Mouse (Mus musculus) erythroblast, embryonic 14.5 days (primary cell): ENCODE results near the gene Atp13a4.

Source experiments
- GATA1 ChIP-seq: IDR thresholded peaks from 2 replicates; pipeline ENCODE4 v1.6.1; 2012; ENCODE audit warnings: low read length, inconsistent platforms, mixed read lengths
- TAL1 ChIP-seq: IDR thresholded peaks from 3 replicates; pipeline ENCODE4 v1.6.1; 2012; ENCODE audit warnings: low read length, inconsistent platforms, mixed read lengths

DNA sequence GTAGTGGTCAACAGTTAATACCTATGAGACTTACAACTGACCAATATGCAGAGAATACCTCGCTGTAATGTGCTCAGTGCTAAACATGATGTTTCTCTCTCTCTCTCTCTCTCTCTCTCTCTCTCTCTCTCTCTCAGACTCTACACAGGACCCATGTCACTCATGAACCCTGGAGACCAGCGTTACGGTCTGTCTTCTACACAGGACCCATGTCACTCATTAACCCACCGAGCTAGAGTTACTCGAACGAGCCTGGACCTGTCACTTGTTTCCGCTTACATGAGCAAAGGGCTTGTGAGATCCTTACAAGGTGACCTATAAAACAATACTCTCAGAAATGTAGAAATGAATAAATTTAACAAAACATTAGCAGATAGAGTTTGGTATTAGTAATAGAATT is 33.9 kb downstream of the Atp13a4 start:
- no peak for TF ChIP-seq GATA1
- no peak for TF ChIP-seq TAL1
